Mouse (Mus musculus) C3H10T1/2 (cell line): Measurements from ENCODE around the gene Lrmda. TPM values are rescaled to one million over a fixed set of nuclear protein-coding genes. Genes with fewer than 3 reads are reported as not detected.

Source experiments
- polyA plus RNA-seq, 2 experiments: library from polyadenylated mRNA; unstranded; fragments of >200 nt; fragmentation: generic; extraction: Trizol; gene quantifications; one replicate each; pipeline ENCODE4 v1.2.1; 2012; ENCODE audit warnings: missing spikeins in 2 of 2

The Lrmda gene
- polyA plus RNA-seq = under 1 TPM in 1 of 2 experiments, not detected in 1; 0.48 TPM

GRCm38 (mm10) chr14:22019252-22019948 is at the start of gene Lrmda:
Gene Lrmda (plus strand): TSS chr14:22019712.

GRCm38 (mm10) chr14:21989291-21989913 is 30.1 kb upstream of the Lrmda start, which contains the start of gene Zfp503:
Gene Zfp503 (minus strand): TSS chr14:21989601.

Other genes starting within 250 kb of the Lrmda start
- 100 to 1,000 TPM in 1 of 2 experiments, 10 to 100 TPM in 1; 94.4 to 139 TPM for gene Vdac2, start 194.5 kb upstream of the Lrmda start, polyA plus RNA-seq
- 10 to 100 TPM; 28.1 to 79.2 TPM for gene Comtd1, start 170.7 kb upstream of the Lrmda start, polyA plus RNA-seq
- gene Zfp503, start 30.1 kb upstream of the Lrmda start, polyA plus RNA-seq = 10 to 100 TPM in 1 of 2 experiments, 1 to 10 TPM in 1; 2.3 to 33.2 TPM